Mouse (Mus musculus) hindbrain, embryonic 13.5 days (tissue): ENCODE measurements at regions not wholly inside any gene's neighbourhood (a gene's known extent, or its start where the extent isn't known, plus 50 kb on each side); places are given as distances from the start of the nearest gene placed in this dataset.
"Not testable (repeated sequence)": the region's sequence is repeated elsewhere in the genome, so short reads cannot be mapped to it uniquely, and the experiment has no call there.

Experiments used
- ATAC-seq: fragments of 200-750 bp; cut with Nextera tagmentation; 2 replicates; pipeline ENCODE4 v1.8.0; 2017; ENCODE audit warnings: moderate TSS enrichment; ENCODE audit not compliant: low FRiP score
- H3K27ac ChIP-seq: fragments of 300-500 bp; sonication (generic); 2 replicates; pipeline ENCODE4 v1.5.1; 2015; ENCODE audit warnings: inconsistent platforms, mild to moderate bottlenecking, moderate library complexity
- H3K27me3 ChIP-seq: fragments of 300-500 bp; sonication (generic); 2 replicates; pipeline ENCODE4 v1.6.1; 2015; ENCODE audit warnings: mild to moderate bottlenecking, inconsistent platforms
- H3K36me3 ChIP-seq: fragments of 300-500 bp; sonication (generic); 2 replicates; pipeline ENCODE4 v1.6.1; 2015; ENCODE audit warnings: mild to moderate bottlenecking, inconsistent platforms
- H3K4me1 ChIP-seq: fragments of 300-500 bp; sonication (generic); replicated peaks from 2 replicates; pipeline ENCODE4 v1.6.1; 2015; ENCODE audit warnings: inconsistent platforms
- H3K4me2 ChIP-seq: fragments of 300-500 bp; sonication (generic); 2 replicates; pipeline ENCODE4 v1.6.1; 2015; ENCODE audit warnings: inconsistent platforms, mild to moderate bottlenecking, moderate library complexity
- H3K4me3 ChIP-seq: fragments of 300-500 bp; sonication (generic); 2 replicates; pipeline ENCODE4 v1.5.1; 2015; ENCODE audit warnings: mild to moderate bottlenecking, inconsistent platforms
- H3K9ac ChIP-seq: fragments of 300-500 bp; sonication (generic); 2 replicates; pipeline ENCODE4 v1.6.1; 2015; ENCODE audit warnings: mild to moderate bottlenecking, inconsistent platforms
- H3K9me3 ChIP-seq: fragments of 300-500 bp; sonication (generic); 2 replicates; pipeline ENCODE4 v1.6.1; 2016; ENCODE audit warnings: inconsistent platforms
- WGBS: fragments of 180-500 bp; shearing (Covaris S2); methylation state at CpG from one replicate; pipeline ENCODE4 v1.1.7; 2015; 5-methylcytosine and 5-hydroxymethylcytosine counted together

GRCm38 (mm10) chr3:59563486-59564006 lies 166.0 kb upstream of the Gm5538 start:
- H3K27ac ChIP-seq, H3K9ac ChIP-seq, H3K4me1 ChIP-seq, H3K4me3 ChIP-seq, H3K27me3 ChIP-seq, H3K9me3 ChIP-seq, H3K36me3 ChIP-seq, ATAC-seq, H3K4me2 ChIP-seq: not testable (repeated sequence)
- WGBS = 29% methylated on average over 3 of the region's 3 CpGs

DNA sequence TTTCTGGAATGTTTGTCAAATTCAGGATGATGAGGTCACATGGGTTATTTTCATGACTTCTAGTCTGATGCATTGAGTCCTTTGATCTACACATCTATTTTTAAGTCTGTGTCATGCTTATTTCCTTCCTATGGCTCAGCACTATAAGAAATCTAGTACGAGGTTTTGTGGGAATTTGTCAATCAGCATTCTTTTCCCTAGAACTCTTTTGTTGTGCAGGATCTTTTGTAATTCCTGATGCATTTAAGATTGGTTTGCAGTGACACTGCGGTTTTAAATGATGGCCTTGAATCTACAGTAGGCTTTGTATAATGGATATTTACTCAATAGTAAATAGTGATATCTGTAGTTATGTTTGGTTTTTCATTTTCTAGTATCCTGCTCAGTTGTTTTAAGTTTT lies 187.0 kb upstream of the Gm5538 start:
- Histone ChIP-seq H3K4me2 (no peak overlapping the region), H3K27me3 (no peaks in the 10 kb centered on the region), H3K27ac (no peak overlapping the region), H3K4me1 (no peaks in the 10 kb centered on the region), H3K36me3 (no peaks in the 10 kb centered on the region), H3K9ac (no peak overlapping the region), H3K9me3 (no peaks in the 10 kb centered on the region), H3K4me3 (no peak overlapping the region)
- WGBS = 38% methylated on average over 2 of the region's 2 CpGs
- ATAC-seq = no peak

DNA sequence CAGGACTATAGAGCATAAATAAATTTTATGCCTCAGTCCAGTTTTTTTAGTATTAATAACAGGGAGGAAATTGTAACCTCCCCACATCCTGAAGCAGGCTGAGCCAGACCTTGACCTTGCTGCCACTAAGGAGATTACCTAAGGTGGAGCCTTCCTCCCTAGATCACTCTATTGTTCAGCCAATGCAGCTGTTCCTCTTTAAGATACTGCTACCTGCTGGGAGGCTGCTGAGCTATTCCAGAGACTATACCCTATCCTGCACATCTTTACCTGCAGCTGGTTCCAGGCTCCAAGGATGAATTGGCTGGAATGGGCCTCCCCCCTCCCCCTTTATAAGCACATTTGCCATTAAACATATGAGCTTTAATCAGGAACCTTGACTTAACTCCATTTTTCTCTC lies 189.0 kb upstream of the Gm5538 start:
- H3K27me3 ChIP-seq, H3K4me3 ChIP-seq, H3K4me1 ChIP-seq, H3K9me3 ChIP-seq, ATAC-seq, H3K9ac ChIP-seq, H3K4me2 ChIP-seq, H3K36me3 ChIP-seq, H3K27ac ChIP-seq: not testable (repeated sequence)

DNA sequence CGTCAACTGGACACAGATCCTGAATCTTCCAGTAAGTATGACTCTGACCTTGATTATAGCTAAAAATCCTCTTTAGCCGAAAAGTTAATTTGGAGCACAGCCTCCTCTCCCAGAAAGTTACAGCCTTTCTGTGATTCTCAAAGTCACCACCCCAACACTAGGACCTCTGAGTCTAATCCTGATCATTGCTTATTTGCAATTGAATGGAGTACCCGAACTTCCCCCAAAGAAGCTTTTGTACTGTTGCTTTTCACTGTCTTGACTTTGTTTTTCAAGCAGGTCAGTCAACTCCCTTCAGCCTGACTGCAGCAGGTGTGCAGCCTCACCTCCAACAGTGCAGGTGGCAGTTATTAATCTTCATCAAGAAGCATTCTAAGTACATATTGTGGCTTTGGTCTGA lies 189.7 kb upstream of the Gm5538 start:
- 72% methylated on average over 3 of the region's 3 CpGs for WGBS

DNA sequence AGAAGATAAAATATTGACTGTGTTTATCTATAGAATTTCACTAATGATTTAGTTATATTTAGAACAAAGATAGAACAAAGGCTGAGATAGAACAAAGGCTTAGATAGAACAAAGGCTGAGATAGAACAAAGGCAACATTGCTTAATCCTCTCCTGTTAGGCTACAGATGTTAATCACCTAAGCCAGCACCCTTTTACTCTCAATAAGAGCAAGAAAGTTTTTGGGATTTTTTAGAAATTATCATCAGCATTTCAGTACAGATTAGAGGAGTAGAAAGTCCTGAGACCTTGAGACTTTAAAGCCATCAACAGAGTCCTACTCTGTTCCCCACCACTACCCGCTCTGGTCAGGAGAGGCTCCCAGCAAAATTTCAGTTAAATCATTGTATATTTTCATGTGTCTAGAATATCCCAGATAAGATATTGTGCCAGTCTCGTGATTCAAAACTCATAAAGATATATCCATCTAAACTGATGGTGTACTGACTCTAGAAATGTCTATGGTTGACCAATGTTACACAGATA lies 187.2 kb upstream of the Igsf10 start:
- Histone ChIP-seq H3K4me2 (no peak overlapping the region), H3K36me3 (no peaks in the 10 kb centered on the region), H3K4me3 (no peak overlapping the region), H3K27ac (no peak overlapping the region), H3K9ac (no peak overlapping the region), H3K4me1 (no peaks in the 10 kb centered on the region), H3K27me3 (no peaks in the 10 kb centered on the region), H3K9me3 (no peaks in the 10 kb centered on the region)
- WGBS = 84% methylated on average over 2 of the region's 2 CpGs
- ATAC-seq = no peak

More for the DNA sequence above, 189.7 kb upstream of the Gm5538 start:
- H3K27me3 ChIP-seq, H3K9ac ChIP-seq, H3K9me3 ChIP-seq, H3K27ac ChIP-seq, H3K36me3 ChIP-seq, ATAC-seq, H3K4me3 ChIP-seq, H3K4me2 ChIP-seq, H3K4me1 ChIP-seq: not testable (repeated sequence)

DNA sequence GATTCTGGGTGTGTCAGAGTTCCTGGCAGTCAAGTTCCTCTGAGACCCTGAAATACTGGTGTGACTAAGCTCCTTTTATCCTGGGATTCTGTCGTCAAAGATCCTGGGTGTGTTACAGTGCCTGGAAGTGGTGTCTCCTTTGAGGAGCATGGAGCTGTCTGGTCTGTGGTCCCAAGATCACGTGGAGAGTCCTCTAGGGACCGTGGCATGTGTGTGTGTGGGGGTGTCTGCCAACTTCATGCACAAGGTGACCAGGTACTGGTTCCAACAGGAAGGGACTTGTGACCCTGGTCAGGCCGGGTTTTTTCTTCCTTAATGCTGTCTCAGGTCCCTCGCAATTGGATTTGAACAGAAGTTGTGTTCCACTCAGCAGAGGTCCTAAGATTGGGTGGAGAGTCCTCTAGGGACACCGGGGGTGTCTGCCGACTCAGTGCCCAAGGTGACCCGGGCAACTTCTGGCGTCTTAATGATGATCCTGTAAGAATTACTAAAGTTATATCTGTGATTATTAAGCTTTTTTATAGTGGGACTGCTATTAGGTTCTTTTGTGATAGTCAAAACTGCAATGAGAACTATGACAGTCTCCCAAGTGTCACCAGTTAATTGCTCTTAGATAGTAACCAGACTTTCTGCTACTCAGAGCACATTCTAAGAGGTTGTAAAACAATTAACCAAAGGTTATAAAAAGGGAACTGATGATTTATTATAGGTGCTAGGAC lies 186.6 kb upstream of the Igsf10 start:
- Histone ChIP-seq H3K4me3 (no peak overlapping the region), H3K4me2 (no peak overlapping the region), H3K36me3 (no peaks in the 10 kb centered on the region), H3K9ac (no peak overlapping the region), H3K4me1 (no peaks in the 10 kb centered on the region), H3K27me3 (no peaks in the 10 kb centered on the region), H3K27ac (no peak overlapping the region), H3K9me3 (no peaks in the 10 kb centered on the region)
- ATAC-seq = no peak
- 85% methylated on average over 9 of the region's 9 CpGs for WGBS

- WGBS = 97% methylated on average over 1 of the region's 1 CpGs
- Histone ChIP-seq H3K4me1 (no peaks in the 10 kb centered on the region), H3K27ac (no peak overlapping the region), H3K36me3 (no peaks in the 10 kb centered on the region), H3K4me2 (no peak overlapping the region), H3K9me3 (no peaks in the 10 kb centered on the region), H3K4me3 (no peak overlapping the region), H3K9ac (no peak overlapping the region), H3K27me3 (no peaks in the 10 kb centered on the region)
- no peak for ATAC-seq
These were observed 176.6 kb upstream of the Igsf10 start for GRCm38 (mm10) chr3:59520766-59521165.

GRCm38 (mm10) chr3:59478095-59478494 lies 133.9 kb upstream of the Igsf10 start:
- Histone ChIP-seq H3K27ac (no peak overlapping the region), H3K4me1 (peaks cover 6% of the 10 kb centered on the region; the same call in 1 of the 2 replicates), H3K9ac (no peak overlapping the region), H3K4me2 (peak overlapping the region; percentile 16; the same call in 1 of the 2 replicates), H3K27me3 (no peaks in the 10 kb centered on the region), H3K36me3 (no peaks in the 10 kb centered on the region), H3K4me3 (no peak overlapping the region), H3K9me3 (no peaks in the 10 kb centered on the region)
- ATAC-seq = 0 out of 2 replicates have a peak, but pooled peaks have one; percentile 65
- WGBS = 10% methylated on average over 5 of the region's 5 CpGs

DNA sequence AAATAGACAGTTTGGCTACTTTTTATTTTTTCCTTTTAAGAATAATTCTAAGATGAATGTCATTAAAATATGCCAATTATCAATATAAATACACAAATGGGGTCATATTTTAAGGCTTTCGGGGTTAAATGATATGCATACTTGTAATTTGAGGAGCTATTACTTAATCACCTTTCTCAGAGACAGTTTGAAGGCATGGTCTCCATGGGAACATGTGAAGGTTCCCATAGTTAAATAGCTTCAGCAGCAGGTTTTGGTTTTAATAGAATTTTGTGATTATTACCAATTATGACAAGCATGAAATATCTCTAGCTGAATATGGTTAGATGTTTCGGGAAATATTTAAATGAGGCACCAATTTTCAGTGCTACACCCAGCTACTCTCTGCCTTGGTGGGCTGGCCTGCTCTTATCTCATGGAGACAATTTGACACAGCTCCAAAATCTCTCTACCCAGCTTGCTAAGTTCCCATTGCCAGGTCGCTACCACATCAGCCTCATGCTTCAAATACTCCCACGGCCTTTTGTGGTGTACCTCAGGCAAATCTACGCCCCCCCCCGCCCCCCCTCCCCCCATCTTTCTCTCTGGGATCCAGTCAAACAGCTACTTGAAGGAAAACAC lies 133.4 kb upstream of the Igsf10 start:
- Histone ChIP-seq H3K27ac (no peak overlapping the region), H3K36me3 (no peaks in the 10 kb centered on the region), H3K27me3 (no peaks in the 10 kb centered on the region), H3K9me3 (no peaks in the 10 kb centered on the region), H3K4me2 (no peak overlapping the region; the same call in 1 of the 2 replicates), H3K4me3 (no peak overlapping the region), H3K9ac (no peak overlapping the region), H3K4me1 (peaks cover 6% of the 10 kb centered on the region; the same call in 1 of the 2 replicates)
- ATAC-seq = no peak
- 51% methylated on average over 6 of the region's 6 CpGs for WGBS

- Histone ChIP-seq H3K4me3 (no peak overlapping the region), H3K9ac (no peak overlapping the region), H3K27me3 (no peaks in the 10 kb centered on the region), H3K36me3 (no peaks in the 10 kb centered on the region), H3K4me2 (no peak overlapping the region), H3K9me3 (no peaks in the 10 kb centered on the region), H3K27ac (no peak overlapping the region), H3K4me1 (no peaks in the 10 kb centered on the region)
- WGBS = 69% methylated on average over 1 of the region's 1 CpGs
- no peak for ATAC-seq
These were observed 124.8 kb upstream of the Igsf10 start for GRCm38 (mm10) chr3:59468956-59469355.

- 92% methylated on average over 3 of the region's 3 CpGs for WGBS
- Histone ChIP-seq H3K9ac (no peak overlapping the region), H3K4me1 (no peaks in the 10 kb centered on the region), H3K9me3 (no peaks in the 10 kb centered on the region), H3K36me3 (no peaks in the 10 kb centered on the region), H3K27me3 (no peaks in the 10 kb centered on the region), H3K4me2 (no peak overlapping the region), H3K4me3 (no peak overlapping the region), H3K27ac (no peak overlapping the region)
- ATAC-seq = no peak
These were observed 118.4 kb upstream of the Igsf10 start for GRCm38 (mm10) chr3:59462341-59463158.

DNA sequence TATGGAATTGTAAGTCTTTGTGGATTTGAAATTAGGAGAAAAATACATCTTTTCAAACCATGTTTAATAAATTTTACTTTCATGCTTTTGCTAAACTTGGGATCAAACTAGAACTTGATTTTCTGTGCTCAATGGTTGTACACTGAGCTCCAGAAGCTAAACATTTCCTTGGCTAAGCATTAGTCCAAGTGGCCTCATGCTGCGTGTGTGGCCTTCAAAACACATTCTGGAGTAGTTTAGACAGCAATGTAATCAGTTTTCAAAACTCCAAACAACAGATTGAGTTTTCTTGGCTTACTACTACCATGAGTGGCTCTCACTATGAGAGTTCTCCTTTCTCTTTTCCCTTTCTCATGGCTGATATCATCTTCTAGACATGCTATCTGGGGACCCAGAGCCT lies 112.7 kb upstream of the Igsf10 start:
- 94% methylated on average over 1 of the region's 1 CpGs for WGBS
- no peak for ATAC-seq
- Histone ChIP-seq H3K36me3 (no peaks in the 10 kb centered on the region), H3K4me3 (no peak overlapping the region), H3K9me3 (no peaks in the 10 kb centered on the region), H3K27me3 (no peaks in the 10 kb centered on the region), H3K4me2 (no peak overlapping the region), H3K27ac (no peak overlapping the region), H3K9ac (no peak overlapping the region), H3K4me1 (no peaks in the 10 kb centered on the region)
